Mouse (Mus musculus): ENCODE measurements around the gene Snx29. TPM values are rescaled to one million over a fixed set of nuclear protein-coding genes. Genes with fewer than 3 reads are reported as not detected.

Snx29 gene
- polyA plus RNA-seq, 1 experiment from 2014 or later, result 15.4 TPM

DNA sequence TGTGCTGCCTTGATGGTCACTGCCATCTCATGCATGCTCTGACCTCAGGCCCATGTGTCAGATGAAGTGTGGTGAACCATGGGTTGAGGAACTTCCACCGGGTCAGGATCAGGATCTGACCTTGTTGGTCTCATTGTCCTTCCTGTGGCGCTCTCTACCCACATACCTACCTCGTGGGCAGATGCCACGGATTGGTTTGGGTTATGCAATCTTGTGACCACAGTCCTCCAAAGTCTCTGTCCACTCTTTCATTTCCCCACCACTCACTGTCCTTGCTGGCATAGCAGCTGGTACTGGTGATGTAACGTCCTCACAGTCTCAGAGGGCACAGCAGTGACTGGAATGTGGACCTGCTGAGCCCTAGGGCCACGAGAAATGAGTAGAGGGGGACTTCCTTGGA, 343.2 kb downstream of the Snx29 start:
- Histone ChIP-seq H3K4me1 (no peaks in the 10 kb centered on the region), H3K4me2 (replicated peaks) (no peak overlapping the region), H3K9ac (no peak overlapping the region), H3K27ac (no peak overlapping the region), H3K27me3 (no peaks in the 10 kb centered on the region), H3K4me3 (no peak overlapping the region), H3K36me3 (no peaks in the 10 kb centered on the region), H3K9me3 (no peaks in the 10 kb centered on the region)
- 87% methylated on average over 6 of the region's 6 CpGs for WGBS
- ATAC-seq (ENCODE audit: low FRiP score, low read depth), result no peak

DNA sequence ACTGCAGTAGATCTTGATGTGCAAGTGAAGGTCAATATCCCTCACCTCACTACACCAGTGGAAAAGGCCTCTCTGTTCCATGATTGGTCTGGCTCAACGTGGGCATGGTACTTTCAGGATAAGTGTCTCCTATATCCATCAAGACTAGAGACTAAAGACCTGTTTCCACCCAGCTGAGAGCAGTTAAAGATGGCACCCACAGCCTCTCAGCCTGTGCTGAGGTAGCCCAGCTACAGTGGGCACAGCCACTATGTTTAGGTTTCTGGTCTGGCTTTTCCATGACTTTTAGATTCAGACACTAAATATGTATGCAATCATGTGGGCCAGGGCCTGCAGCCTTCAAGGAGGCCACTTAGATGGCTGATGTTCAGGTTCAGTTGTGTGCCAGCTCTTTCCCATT, 345.7 kb downstream of the Snx29 start:
- Histone ChIP-seq H3K36me3 (no peaks in the 10 kb centered on the region), H3K4me3 (no peak overlapping the region), H3K27ac (no peak overlapping the region), H3K9me3 (no peaks in the 10 kb centered on the region), H3K27me3 (no peaks in the 10 kb centered on the region), H3K4me2 (replicated peaks) (no peak overlapping the region), H3K9ac (no peak overlapping the region), H3K4me1 (no peaks in the 10 kb centered on the region)
- ATAC-seq (ENCODE audit: low FRiP score, low read depth), result no peak
- WGBS, result 71% methylated on average over 1 of the region's 1 CpGs

DNA sequence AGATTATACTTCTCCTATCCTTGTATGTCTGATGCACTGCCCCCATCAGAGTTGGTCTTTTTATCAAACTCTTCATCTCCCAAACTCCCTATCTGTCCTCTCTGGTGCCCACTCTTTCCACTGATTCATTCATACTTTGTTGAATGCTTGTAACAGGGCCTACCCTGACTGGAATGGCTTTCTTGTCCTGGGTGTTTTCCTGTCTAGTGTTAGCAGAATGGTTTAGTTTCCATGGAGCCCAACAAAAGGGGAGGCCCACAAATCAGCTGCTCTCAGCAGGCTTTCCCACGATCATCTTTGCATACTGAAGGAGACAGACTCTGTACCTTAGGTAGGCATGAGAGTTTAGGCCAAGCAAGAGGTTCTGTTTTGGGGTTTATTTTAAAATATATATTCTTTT, 346.2 kb downstream of the Snx29 start:
- no peak overlapping the region for H3K4me3 ChIP-seq
- H3K9ac ChIP-seq, result no peak overlapping the region
- no peak overlapping the region for H3K27ac ChIP-seq
- H3K27me3 ChIP-seq, result no peaks in the 10 kb centered on the region
- no peaks in the 10 kb centered on the region for H3K36me3 ChIP-seq
- 90% methylated on average over 1 of the region's 1 CpGs for WGBS
- no peak for ATAC-seq (ENCODE audit: low FRiP score, low read depth)
- H3K9me3 ChIP-seq, result no peaks in the 10 kb centered on the region
- no peak overlapping the region for H3K4me2 ChIP-seq (replicated peaks)
- H3K4me1 ChIP-seq, result no peaks in the 10 kb centered on the region

DNA sequence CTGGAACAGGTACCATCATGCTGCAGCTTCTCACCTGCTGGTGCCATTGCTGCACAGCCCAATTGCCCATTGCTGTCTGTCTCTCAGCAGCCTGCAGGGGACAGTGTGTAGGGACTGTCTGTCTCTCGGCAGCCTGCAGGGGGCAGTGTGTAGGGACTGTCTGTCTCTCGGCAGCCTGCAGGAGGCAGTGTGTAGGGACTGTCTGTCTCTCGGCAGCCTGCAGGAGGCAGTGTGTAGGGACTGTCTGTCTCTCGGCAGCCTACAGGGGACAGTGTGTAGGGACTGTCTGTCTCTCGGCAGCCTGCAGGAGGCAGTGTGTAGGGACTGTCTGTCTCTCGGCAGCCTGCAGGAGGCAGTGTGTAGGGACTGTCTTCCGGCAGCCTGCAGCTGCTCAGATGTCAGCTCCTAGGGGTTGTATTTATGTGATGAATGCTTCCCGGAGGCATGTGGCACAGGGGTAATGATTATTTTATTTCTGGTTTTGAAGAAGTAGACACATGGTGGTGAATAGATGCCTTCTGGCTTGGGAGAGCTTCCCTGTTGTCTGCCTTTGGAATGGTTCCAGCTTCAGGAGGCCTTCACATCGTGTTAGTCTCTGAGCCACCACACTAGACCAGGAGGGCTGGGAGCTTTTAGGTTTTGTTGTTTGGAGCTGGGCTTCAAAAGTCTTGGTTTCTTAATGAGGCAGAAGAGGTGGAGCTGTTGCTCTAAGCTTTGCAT, 347.7 kb downstream of the Snx29 start:
- H3K27ac ChIP-seq, result no peak overlapping the region
- no peak overlapping the region for H3K9ac ChIP-seq
- H3K27me3 ChIP-seq, result no peaks in the 10 kb centered on the region
- no peaks in the 10 kb centered on the region for H3K36me3 ChIP-seq
- no peak overlapping the region for H3K4me3 ChIP-seq
- H3K4me2 ChIP-seq (replicated peaks), result no peak overlapping the region
- H3K4me1 ChIP-seq, result no peaks in the 10 kb centered on the region
- no peak for ATAC-seq (ENCODE audit: low FRiP score, low read depth)
- 85% methylated on average over 9 of the region's 9 CpGs for WGBS
- no peaks in the 10 kb centered on the region for H3K9me3 ChIP-seq

DNA sequence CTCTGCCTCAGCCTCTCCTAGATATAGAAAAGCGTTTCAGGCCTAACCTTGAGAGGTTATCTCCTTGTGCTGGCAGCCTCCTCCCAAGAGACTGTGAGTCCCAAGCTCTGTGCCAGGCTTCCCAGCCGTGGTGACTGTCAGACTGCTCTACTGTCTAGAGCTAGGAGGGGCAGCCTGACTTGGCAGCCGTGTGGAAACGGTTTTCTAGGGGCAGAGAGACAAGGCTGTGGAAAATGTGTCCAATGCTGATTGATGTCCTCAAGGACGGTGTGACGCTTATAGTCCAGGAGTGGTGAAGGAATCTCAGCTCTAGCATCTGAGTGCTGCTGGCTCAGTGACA, 348.2 kb downstream of the Snx29 start:
- no peak for ATAC-seq (ENCODE audit: low FRiP score, low read depth)
- 72% methylated on average over 6 of the region's 6 CpGs for WGBS
- H3K27me3 ChIP-seq, result no peaks in the 10 kb centered on the region

DNA sequence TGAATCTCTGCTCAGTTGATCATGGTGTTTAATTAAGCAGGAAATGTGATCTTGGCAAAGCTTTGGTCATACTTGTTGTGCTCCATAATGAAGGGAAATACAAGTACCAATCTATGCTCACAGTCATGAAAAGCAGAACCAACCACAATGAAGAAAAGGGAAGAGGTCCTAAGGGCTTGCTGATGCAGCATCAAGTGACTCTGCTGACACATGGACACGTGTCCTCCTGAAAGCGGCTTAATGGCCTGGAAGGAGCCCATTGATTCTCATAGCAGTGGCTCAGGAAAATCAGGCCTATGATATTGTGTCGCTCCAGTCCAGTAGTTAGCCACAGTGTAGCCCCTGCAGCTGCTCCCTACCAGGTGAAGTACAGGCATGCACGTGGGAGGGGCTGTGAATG, 353.3 kb downstream of the Snx29 start:
- Histone ChIP-seq H3K4me3 (no peak overlapping the region), H3K27me3 (no peaks in the 10 kb centered on the region), H3K36me3 (no peaks in the 10 kb centered on the region; the same call in 1 of the 2 replicates), H3K4me2 (replicated peaks) (no peak overlapping the region), H3K4me1 (no peaks in the 10 kb centered on the region), H3K9me3 (no peaks in the 10 kb centered on the region), H3K9ac (no peak overlapping the region), H3K27ac (no peak overlapping the region)
- WGBS, result 54% methylated on average over 4 of the region's 4 CpGs
- ATAC-seq (ENCODE audit: low FRiP score, low read depth), result no peak

More for the DNA sequence above, 348.2 kb downstream of the Snx29 start:
- Histone ChIP-seq H3K9ac (no peak overlapping the region), H3K9me3 (no peaks in the 10 kb centered on the region), H3K4me2 (replicated peaks) (no peak overlapping the region), H3K4me1 (no peaks in the 10 kb centered on the region), H3K4me3 (no peak overlapping the region), H3K27ac (no peak overlapping the region), H3K36me3 (no peaks in the 10 kb centered on the region)

DNA sequence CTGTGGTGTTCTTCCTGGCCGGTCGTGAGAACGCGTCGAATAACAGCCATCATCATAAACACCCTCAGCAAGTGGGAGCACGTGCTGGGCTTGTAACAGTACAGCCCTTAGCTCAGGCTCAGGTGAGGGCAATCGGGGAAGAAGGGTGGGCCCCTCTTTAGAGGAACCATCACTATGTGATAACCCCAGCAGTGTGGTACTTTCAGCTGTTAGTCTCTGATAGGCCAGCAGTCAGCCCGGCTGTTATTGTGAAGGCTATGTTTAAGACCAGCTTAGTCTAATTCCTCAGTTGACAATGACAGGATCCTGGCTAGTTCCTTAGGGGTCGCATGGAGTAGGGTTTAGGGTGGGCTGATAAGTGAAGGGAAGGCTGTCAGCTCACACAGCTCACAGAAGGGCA, 362.6 kb downstream of the Snx29 start:
- no peak for ATAC-seq (ENCODE audit: low FRiP score, low read depth)

DNA sequence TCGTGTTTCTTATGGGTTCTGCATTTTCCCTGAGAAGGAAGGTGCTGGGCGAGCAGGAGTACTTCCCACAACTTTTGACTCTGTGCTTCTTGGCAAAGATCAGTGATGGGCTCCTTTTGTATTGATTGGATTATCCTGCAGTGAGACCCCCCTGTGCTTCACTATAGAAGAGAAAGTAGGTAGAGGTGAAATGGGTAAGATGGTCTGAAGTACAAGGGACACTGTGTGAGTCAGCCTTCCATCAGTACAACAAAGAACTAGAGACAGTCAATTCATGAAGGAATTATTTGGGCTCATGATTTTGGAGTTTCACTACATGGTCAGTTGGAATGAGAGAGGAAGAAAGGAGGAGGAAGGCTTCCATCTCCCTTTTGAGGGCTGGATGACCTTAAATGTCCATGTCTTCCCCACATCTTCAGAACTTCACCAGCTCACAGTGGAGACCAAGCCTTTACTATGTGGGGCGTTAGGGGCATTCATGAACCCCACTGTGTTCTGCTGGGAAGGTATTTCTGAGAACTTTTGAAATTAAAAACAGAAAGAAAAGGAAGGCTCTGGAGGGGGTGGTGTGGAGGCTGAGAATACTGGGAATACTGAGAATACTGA, 363.1 kb downstream of the Snx29 start:
- H3K4me1 ChIP-seq, result no peaks in the 10 kb centered on the region

More for the DNA sequence above, 362.6 kb downstream of the Snx29 start:
- 80% methylated on average over 9 of the region's 9 CpGs for WGBS
- H3K4me1 ChIP-seq, result no peaks in the 10 kb centered on the region
- H3K27ac ChIP-seq, result no peak overlapping the region
- H3K9ac ChIP-seq, result no peak overlapping the region
- H3K36me3 ChIP-seq, result no peaks in the 10 kb centered on the region
- H3K9me3 ChIP-seq, result no peaks in the 10 kb centered on the region
- H3K4me2 ChIP-seq (replicated peaks), result no peak overlapping the region
- H3K27me3 ChIP-seq, result no peaks in the 10 kb centered on the region
- H3K4me3 ChIP-seq, result no peak overlapping the region

DNA sequence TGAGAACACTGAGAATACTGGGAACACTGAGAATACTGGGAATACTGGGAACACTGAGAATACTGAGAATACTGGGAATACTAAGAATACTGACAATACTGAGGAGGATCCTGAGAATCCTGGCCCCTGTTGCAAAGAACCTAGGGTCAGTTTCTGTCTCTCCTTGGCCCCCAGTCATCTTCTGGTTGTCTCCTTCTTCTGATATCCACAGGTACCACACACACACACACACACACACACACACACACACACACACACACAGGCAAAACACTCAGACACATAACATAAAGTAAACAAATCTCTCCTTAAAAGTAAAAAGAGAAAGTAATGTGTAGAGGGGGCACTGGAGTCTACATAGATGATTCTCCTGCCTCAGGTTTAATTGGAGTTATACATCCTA, 365.1 kb downstream of the Snx29 start:
- H3K9me3 ChIP-seq, result no peaks in the 10 kb centered on the region
- H3K4me2 ChIP-seq (replicated peaks), result no peak overlapping the region
- H3K27me3 ChIP-seq, result no peaks in the 10 kb centered on the region
- H3K4me1 ChIP-seq, result no peaks in the 10 kb centered on the region
- H3K9ac ChIP-seq, result no peak overlapping the region
- no peaks in the 10 kb centered on the region for H3K36me3 ChIP-seq
- no peak for ATAC-seq (ENCODE audit: low FRiP score, low read depth)
- H3K4me3 ChIP-seq, result no peak overlapping the region
- H3K27ac ChIP-seq, result no peak overlapping the region

More for the DNA sequence above, 363.1 kb downstream of the Snx29 start:
- no peaks in the 10 kb centered on the region for H3K36me3 ChIP-seq
- no peak overlapping the region for H3K9ac ChIP-seq
- 72% methylated on average over 3 of the region's 3 CpGs for WGBS
- ATAC-seq (ENCODE audit: low FRiP score, low read depth), result no peak
- H3K27me3 ChIP-seq, result no peaks in the 10 kb centered on the region
- no peak overlapping the region for H3K4me2 ChIP-seq (replicated peaks)
- no peak overlapping the region for H3K4me3 ChIP-seq
- H3K9me3 ChIP-seq, result no peaks in the 10 kb centered on the region
- H3K27ac ChIP-seq, result no peak overlapping the region

DNA sequence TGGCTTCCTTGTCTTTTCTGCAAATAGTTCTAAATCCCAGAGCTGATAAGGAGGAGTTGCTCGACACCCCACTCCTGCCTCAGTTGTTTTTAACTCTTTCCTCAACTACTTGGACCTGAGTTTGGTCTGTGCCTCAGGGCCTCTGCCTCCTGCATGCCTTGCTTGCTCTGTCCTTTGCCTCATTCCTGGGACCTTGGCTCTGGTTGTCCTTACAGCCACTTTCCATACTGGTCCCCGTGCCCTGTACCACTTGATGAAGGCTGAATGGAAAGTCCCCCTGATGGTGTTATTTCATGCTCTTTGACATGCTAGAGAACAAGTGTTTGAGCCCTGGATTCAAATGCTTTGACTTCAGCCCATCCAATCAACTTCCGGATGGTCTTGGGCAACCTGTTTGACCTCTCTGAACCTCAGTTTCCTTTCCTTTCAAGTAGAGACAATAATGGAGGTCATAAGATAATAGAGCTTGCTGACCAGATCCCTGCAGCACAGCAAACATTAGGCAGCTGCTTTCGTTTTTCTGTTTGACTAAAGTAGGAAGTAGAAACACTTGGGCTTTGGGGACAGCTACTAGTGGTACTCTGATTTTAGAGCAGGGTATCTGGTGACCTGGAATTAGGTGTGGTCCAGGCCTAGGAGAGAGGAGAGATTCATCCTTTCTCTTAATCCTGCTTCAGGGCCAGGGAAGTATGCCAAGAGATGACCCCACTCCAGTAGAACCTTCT, 365.7 kb downstream of the Snx29 start:
- WGBS, result 73% methylated on average over 4 of the region's 4 CpGs
- Histone ChIP-seq H3K4me1 (no peaks in the 10 kb centered on the region), H3K9ac (no peak overlapping the region), H3K4me2 (replicated peaks) (no peak overlapping the region), H3K27ac (no peak overlapping the region), H3K9me3 (no peaks in the 10 kb centered on the region), H3K4me3 (no peak overlapping the region), H3K36me3 (no peaks in the 10 kb centered on the region), H3K27me3 (no peaks in the 10 kb centered on the region)
- ATAC-seq (ENCODE audit: low FRiP score, low read depth), result no peak

DNA sequence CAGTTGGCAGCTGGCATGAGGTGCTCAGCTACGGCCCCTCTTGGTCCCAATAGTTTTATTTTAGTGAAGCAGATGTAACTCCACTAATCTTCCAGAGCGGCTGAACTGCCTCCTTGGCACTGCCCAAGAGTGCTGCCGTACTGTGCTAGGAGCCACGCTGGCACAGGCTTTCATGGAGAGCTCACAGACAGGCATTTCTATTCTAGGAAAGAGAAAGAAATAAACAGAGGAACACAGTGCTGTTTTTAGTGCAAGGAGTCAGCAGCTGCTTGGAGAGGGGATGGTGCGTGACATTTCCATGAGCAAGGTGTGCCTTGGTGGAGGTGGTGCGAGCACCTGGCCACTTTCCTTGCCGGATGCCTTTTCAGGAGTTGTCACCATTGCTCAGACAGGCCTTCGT, 367.4 kb downstream of the Snx29 start:
- H3K27ac ChIP-seq, result no peak overlapping the region
- no peak overlapping the region for H3K4me2 ChIP-seq (replicated peaks)
- no peaks in the 10 kb centered on the region for H3K36me3 ChIP-seq
- H3K9me3 ChIP-seq, result no peaks in the 10 kb centered on the region
- H3K4me3 ChIP-seq, result no peak overlapping the region
- H3K4me1 ChIP-seq, result peaks cover 10% of the 10 kb centered on the region
- H3K27me3 ChIP-seq, result no peaks in the 10 kb centered on the region
- WGBS, result 87% methylated on average over 8 of the region's 8 CpGs
- no peak for ATAC-seq (ENCODE audit: low FRiP score, low read depth)
- no peak overlapping the region for H3K9ac ChIP-seq

DNA sequence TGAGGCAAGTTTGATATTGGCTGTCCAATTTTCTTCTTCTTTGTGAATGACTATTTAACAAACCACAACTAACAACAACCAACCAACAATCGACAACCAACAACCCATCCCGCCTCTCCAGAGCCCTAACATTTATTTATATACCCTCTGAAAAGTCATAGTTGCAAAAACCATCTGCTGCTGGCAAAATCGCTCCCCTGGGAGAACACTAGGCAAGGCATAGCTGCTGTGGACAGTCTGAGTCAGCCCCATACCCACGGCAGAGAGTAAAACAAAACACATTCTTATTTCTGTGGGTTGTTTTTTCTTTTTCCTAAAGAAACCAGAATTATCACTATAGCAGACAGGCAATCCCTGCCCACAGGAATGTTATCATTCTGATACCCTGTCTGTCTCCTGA, 368.0 kb downstream of the Snx29 start:
- no peak for ATAC-seq (ENCODE audit: low FRiP score, low read depth)
- Histone ChIP-seq H3K27me3 (no peaks in the 10 kb centered on the region), H3K9ac (no peak overlapping the region), H3K27ac (no peak overlapping the region), H3K4me3 (no peak overlapping the region), H3K36me3 (no peaks in the 10 kb centered on the region), H3K9me3 (no peaks in the 10 kb centered on the region), H3K4me2 (replicated peaks) (no peak overlapping the region), H3K4me1 (peaks cover 10% of the 10 kb centered on the region)
- 63% methylated on average over 4 of the region's 4 CpGs for WGBS
